Comparison of ENCODE assay signal across 21 mouse cellular contexts in the genomic region with DNA sequence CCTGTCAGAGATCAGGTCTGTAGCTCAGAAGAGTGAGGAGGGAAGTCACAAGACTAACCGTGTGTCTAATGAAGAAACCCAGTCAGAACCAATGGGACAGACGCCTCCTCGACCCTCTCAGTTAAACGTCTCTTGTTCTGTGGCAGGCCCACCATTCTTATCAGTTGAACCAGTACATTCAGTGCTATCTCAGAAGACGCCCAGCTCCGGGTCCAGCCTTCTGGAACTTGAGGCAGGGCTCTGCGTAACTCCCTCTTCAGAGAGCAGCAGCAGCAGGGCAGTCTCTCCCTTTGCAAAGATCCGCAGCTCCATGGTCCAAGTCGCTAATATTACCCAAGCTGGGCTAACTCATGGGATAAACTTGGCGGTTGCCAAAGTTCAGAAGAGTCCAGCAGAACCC. TPM values are rescaled to one million over a fixed set of nuclear protein-coding genes. Genes with fewer than 3 reads are reported as not detected.
DNase-seq lines count a peak whose midpoint lies in the region; ATAC-seq and TF ChIP-seq lines count a peak whose summit lies in the region.
"Had no signal": no experiment of that assay in that cellular context is flagged by ENCODE, and none has a peak within 500 bp of the region (broad histone marks: within the 10 kb centered on the region; RNA-seq: fewer than 3 reads in every experiment).

No protein-coding gene starts in this region.

- H3K9me3 ChIP-seq in liver, postnatal 0 days (ENCODE audit: low read length), result no peaks in the 10 kb centered on the region
- H3K9me3 ChIP-seq in liver, embryonic 13.5 days (replicated peaks), result no peaks in the 10 kb centered on the region
- H3K9me3 ChIP-seq in hindbrain, embryonic 16.5 days (ENCODE audit: control insufficient read depth, low read length), result no peaks in the 10 kb centered on the region
- H3K9me3 ChIP-seq: embryonic facial prominence, embryonic 15.5 days; forebrain, embryonic 10.5 days; heart, embryonic 12.5 days; hindbrain, embryonic 10.5 days had no signal

- H3K4me1 ChIP-seq in liver, postnatal 0 days (ENCODE audit: insufficient read depth), result no peaks in the 10 kb centered on the region
- H3K4me1 ChIP-seq in liver, embryonic 13.5 days (replicated peaks), result peaks cover 16% of the 10 kb centered on the region
- H3K4me1 ChIP-seq in hindbrain, embryonic 16.5 days (ENCODE audit: control insufficient read depth, insufficient read depth, low read depth, low read length), result peaks cover 3% of the 10 kb centered on the region; the same call in 1 of the 2 replicates
- H3K4me1 ChIP-seq: embryonic facial prominence, embryonic 15.5 days; heart, embryonic 12.5 days had no signal

- no peak for ATAC-seq in liver, postnatal 0 days
- ATAC-seq in liver, embryonic 13.5 days (ENCODE audit: low read depth), result peak; percentile 73
- peak; percentile 49; the same call in 1 of the 2 replicates for ATAC-seq in megakaryocyte progenitor cell, adult 5-6 weeks (replicated peaks; ENCODE audit: poor library complexity)
- no peak for ATAC-seq in hindbrain, embryonic 16.5 days
- ATAC-seq: forebrain, embryonic 14.5 days had no signal

- no peak overlapping the region for H3K4me3 ChIP-seq in liver, postnatal 0 days (ENCODE audit: low read depth, low read length)
- no peak overlapping the region for H3K4me3 ChIP-seq in liver, embryonic 13.5 days (replicated peaks)
- no peak overlapping the region for H3K4me3 ChIP-seq in hindbrain, embryonic 16.5 days (ENCODE audit: low read length)
- H3K4me3 ChIP-seq: embryonic facial prominence, embryonic 15.5 days; erythroblast, embryonic 14.5 days; forebrain, embryonic 10.5 days; gastrocnemius, adult 2 months; heart, embryonic 12.5 days; hindbrain, embryonic 10.5 days had no signal

- peak; percentile 50 for DNase-seq in liver
- DNase-seq in liver, postnatal 0 days, result no peak
- peak; percentile 22 for DNase-seq in liver, embryonic 13.5 days
- DNase-seq in urinary bladder, postnatal 25 days (ENCODE audit: low spot score), result no peak
- DNase-seq in thymus, postnatal 10 days (ENCODE audit: low spot score in 2 of 2), result no peak
- DNase-seq: adrenal gland, adult 2 months; adrenal gland, postnatal 25 days; cerebellum, adult 11 months; cerebellum, adult 8-10 months; cerebellum, postnatal 14 days; embryo, embryonic 11 days; gastrocnemius, adult 2 months; gastrocnemius, postnatal 25 days had no signal

- no peak overlapping the region for H3K9ac ChIP-seq in liver, postnatal 0 days (replicated peaks)
- H3K9ac ChIP-seq in liver, embryonic 13.5 days, result no peak overlapping the region
- no peak overlapping the region for H3K9ac ChIP-seq in hindbrain, embryonic 16.5 days (ENCODE audit: low read depth, low read length)
- H3K9ac ChIP-seq: embryonic facial prominence, embryonic 15.5 days; heart, embryonic 12.5 days had no signal

- TF ChIP-seq CTCF in liver, postnatal 0 days (IDR thresholded peaks at IDR 0.05; ENCODE audit: low read depth), result no peak

- no peaks in the 10 kb centered on the region for H3K27me3 ChIP-seq in liver, postnatal 0 days (ENCODE audit: insufficient read depth, low read length)
- no peaks in the 10 kb centered on the region for H3K27me3 ChIP-seq in liver, embryonic 13.5 days
- no peaks in the 10 kb centered on the region for H3K27me3 ChIP-seq in hindbrain, embryonic 16.5 days (replicated peaks; ENCODE audit: control insufficient read depth, insufficient read depth, low read length)
- H3K27me3 ChIP-seq: embryonic facial prominence, embryonic 15.5 days; heart, embryonic 12.5 days had no signal

- 60% methylated on average over 10 of the region's 10 CpGs for WGBS in liver, postnatal 0 days (ENCODE audit: insufficient replicate concordance)
- WGBS in liver, embryonic 13.5 days (ENCODE audit: insufficient replicate concordance), result 40% methylated on average over 10 of the region's 10 CpGs
- WGBS in hindbrain, embryonic 16.5 days, result 89% methylated on average over 10 of the region's 10 CpGs

- H3K27ac ChIP-seq in liver, postnatal 0 days (ENCODE audit: low read depth), result no peak overlapping the region
- no peak overlapping the region; the same call in 1 of the 2 replicates for H3K27ac ChIP-seq in liver, embryonic 13.5 days
- no peak overlapping the region for H3K27ac ChIP-seq in hindbrain, embryonic 16.5 days (ENCODE audit: low read depth, low read length)
- H3K27ac ChIP-seq: embryonic facial prominence, embryonic 15.5 days; forebrain, embryonic 10.5 days; gastrocnemius, adult 2 months; hindbrain, embryonic 10.5 days had no signal

- no peak overlapping the region for H3K4me2 ChIP-seq in liver, postnatal 0 days (ENCODE audit: low read depth, low read length)
- no peak overlapping the region; the same call in 1 of the 2 replicates for H3K4me2 ChIP-seq in liver, embryonic 13.5 days
- no peak overlapping the region for H3K4me2 ChIP-seq in hindbrain, embryonic 16.5 days (ENCODE audit: low read length)
- H3K4me2 ChIP-seq: embryonic facial prominence, embryonic 15.5 days; heart, embryonic 12.5 days had no signal

- no peak for TF ChIP-seq EP300 in liver, postnatal 0 days (IDR thresholded peaks at IDR 0.05; ENCODE audit: low read depth)

- H3K36me3 ChIP-seq in liver, postnatal 0 days (replicated peaks; ENCODE audit: insufficient read depth, low read length), result peaks cover 53% of the 10 kb centered on the region
- peaks cover 57% of the 10 kb centered on the region for H3K36me3 ChIP-seq in liver, embryonic 13.5 days
- H3K36me3 ChIP-seq in hindbrain, embryonic 16.5 days (ENCODE audit: control insufficient read depth, insufficient read depth, low read length), result peaks cover 31% of the 10 kb centered on the region

RNA-seq across cellular contexts. Expression of a gene that starts 45.4 kb away (rescaled TPM):
- polyA plus RNA-seq in liver, postnatal 0 days (2015; fragmentation: Nextera tagmentation; extraction: Ambion mirVana), result 19.5 and 19.9 TPM in 2 replicates
- polyA plus RNA-seq in liver, embryonic 13.5 days (2015; fragmentation: Nextera tagmentation; extraction: Ambion mirVana), result 27.1 and 30.5 TPM in 2 replicates
- total RNA-seq in megakaryocyte progenitor cell, adult 5-6 weeks (2015), result 99.5 and 102 TPM in 2 replicates
- total RNA-seq in megakaryocyte progenitor cell, adult 5-6 weeks (2017), result 70.9 and 71.7 TPM in 2 replicates
- 34.6 and 40.4 TPM in 2 replicates for polyA plus RNA-seq in hindbrain, embryonic 16.5 days (2015; fragmentation: Nextera tagmentation; extraction: Ambion mirVana)

RNA-seq across cellular contexts. Expression of a gene that starts 49.9 kb away (rescaled TPM):
- polyA plus RNA-seq in liver, postnatal 0 days (2015; fragmentation: Nextera tagmentation; extraction: Ambion mirVana), result 10.2 and 11.3 TPM in 2 replicates
- polyA plus RNA-seq in liver, embryonic 13.5 days (2015; fragmentation: Nextera tagmentation; extraction: Ambion mirVana), result 20.4 and 25.0 TPM in 2 replicates
- total RNA-seq in megakaryocyte progenitor cell, adult 5-6 weeks (2015), result 36.5 and 38.7 TPM in 2 replicates
- 48.2 and 54.3 TPM in 2 replicates for total RNA-seq in megakaryocyte progenitor cell, adult 5-6 weeks (2017)
- 32.8 and 36.3 TPM in 2 replicates for polyA plus RNA-seq in hindbrain, embryonic 16.5 days (2015; fragmentation: Nextera tagmentation; extraction: Ambion mirVana)

Comparison
In these comparisons a context has a peak if more than half of its experiments do, and no peak if none do; other contexts are left out.
1. DNase-seq: peak in liver (single experiment) and liver, embryonic 13.5 days (single experiment); none in liver, postnatal 0 days (single experiment), urinary bladder, postnatal 25 days (single experiment) and thymus, postnatal 10 days (0 of 2).
2. ATAC-seq: peak in liver, embryonic 13.5 days (single experiment) and megakaryocyte progenitor cell, adult 5-6 weeks (single experiment); none in liver, postnatal 0 days (single experiment) and hindbrain, embryonic 16.5 days (single experiment).